Mouse (Mus musculus): ENCODE measurements around the gene Alg11. TPM values are rescaled to one million over a fixed set of nuclear protein-coding genes. Genes with fewer than 3 reads are reported as not detected.

The Alg11 gene
- polyA plus RNA-seq, 1 experiment from 2014 or later = 39.6 TPM

- Histone ChIP-seq H3K9me3 (ENCODE audit: control insufficient read depth, low read length) (no peaks in the 10 kb centered on the region), H3K36me3 (ENCODE audit: control insufficient read depth, insufficient read depth, low read length) (no peaks in the 10 kb centered on the region), H3K4me1 (ENCODE audit: control insufficient read depth, insufficient read depth, low read length) (no peaks in the 10 kb centered on the region), H3K4me3 (ENCODE audit: low read depth, low read length) (no peak overlapping the region), H3K9ac (replicated peaks; ENCODE audit: low read depth, low read length) (no peak overlapping the region), H3K4me2 (ENCODE audit: low read depth, low read length) (no peak overlapping the region), H3K27me3 (ENCODE audit: control insufficient read depth, insufficient read depth, low read length) (no peaks in the 10 kb centered on the region), H3K27ac (ENCODE audit: low read depth, low read length) (no peak overlapping the region)
- ATAC-seq (ENCODE audit: low read depth) = no peak
- WGBS = 79% methylated on average over 7 of the region's 7 CpGs
These were observed 23.5 kb upstream of the Alg11 start for GRCm38 (mm10) chr8:22037022-22037421.

GRCm38 (mm10) chr8:22039468-22040152 lies 20.9 kb upstream of the Alg11 start:
- Histone ChIP-seq H3K9me3 (ENCODE audit: control insufficient read depth, low read length) (no peaks in the 10 kb centered on the region), H3K4me2 (ENCODE audit: low read depth, low read length) (peak overlapping the region; percentile 5; the same call in 1 of the 2 replicates), H3K27me3 (ENCODE audit: control insufficient read depth, insufficient read depth, low read length) (no peaks in the 10 kb centered on the region), H3K4me1 (ENCODE audit: control insufficient read depth, insufficient read depth, low read length) (no peaks in the 10 kb centered on the region), H3K4me3 (ENCODE audit: low read depth, low read length) (no peak overlapping the region), H3K36me3 (ENCODE audit: control insufficient read depth, insufficient read depth, low read length) (no peaks in the 10 kb centered on the region), H3K27ac (ENCODE audit: low read depth, low read length) (no peak overlapping the region), H3K9ac (replicated peaks; ENCODE audit: low read depth, low read length) (no peak overlapping the region)
- 23% methylated on average over 15 of the region's 15 CpGs for WGBS
- ATAC-seq (ENCODE audit: low read depth) = peak; percentile 32; the same call in 1 of the 2 replicates

DNA sequence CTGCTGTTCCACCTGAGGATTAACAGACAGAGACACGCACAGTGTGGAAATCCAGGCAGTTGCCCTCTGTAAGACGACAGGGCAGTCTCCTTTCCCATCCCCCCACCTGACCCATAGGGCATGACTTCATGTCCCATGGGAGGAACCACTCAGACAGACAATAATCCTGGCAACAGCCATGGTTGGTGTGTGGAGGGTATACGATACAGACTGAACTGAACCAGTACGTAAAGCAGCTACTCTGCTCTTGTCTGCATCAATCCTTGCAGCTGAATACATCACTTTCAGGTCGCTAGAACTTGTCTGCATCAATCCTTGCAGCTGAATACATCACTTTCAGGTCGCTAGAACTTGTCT lies 20.4 kb upstream of the Alg11 start:
- no peak overlapping the region for H3K4me3 ChIP-seq (ENCODE audit: low read depth, low read length)
- no peak overlapping the region for H3K27ac ChIP-seq (ENCODE audit: low read depth, low read length)
- no peaks in the 10 kb centered on the region for H3K27me3 ChIP-seq (ENCODE audit: control insufficient read depth, insufficient read depth, low read length)
- ATAC-seq (ENCODE audit: low read depth) = peak; percentile 25; the same call in 1 of the 2 replicates
- H3K9me3 ChIP-seq (ENCODE audit: control insufficient read depth, low read length) = no peaks in the 10 kb centered on the region
- no peak overlapping the region for H3K9ac ChIP-seq (replicated peaks; ENCODE audit: low read depth, low read length)
- H3K4me2 ChIP-seq (ENCODE audit: low read depth, low read length) = no peak overlapping the region
- H3K36me3 ChIP-seq (ENCODE audit: control insufficient read depth, insufficient read depth, low read length) = no peaks in the 10 kb centered on the region
- 37% methylated on average over 6 of the region's 6 CpGs for WGBS
- H3K4me1 ChIP-seq (ENCODE audit: control insufficient read depth, insufficient read depth, low read length) = no peaks in the 10 kb centered on the region

GRCm38 (mm10) chr8:22042515-22042914 lies 18.0 kb upstream of the Alg11 start:
- ATAC-seq (ENCODE audit: low read depth) = no peak

DNA sequence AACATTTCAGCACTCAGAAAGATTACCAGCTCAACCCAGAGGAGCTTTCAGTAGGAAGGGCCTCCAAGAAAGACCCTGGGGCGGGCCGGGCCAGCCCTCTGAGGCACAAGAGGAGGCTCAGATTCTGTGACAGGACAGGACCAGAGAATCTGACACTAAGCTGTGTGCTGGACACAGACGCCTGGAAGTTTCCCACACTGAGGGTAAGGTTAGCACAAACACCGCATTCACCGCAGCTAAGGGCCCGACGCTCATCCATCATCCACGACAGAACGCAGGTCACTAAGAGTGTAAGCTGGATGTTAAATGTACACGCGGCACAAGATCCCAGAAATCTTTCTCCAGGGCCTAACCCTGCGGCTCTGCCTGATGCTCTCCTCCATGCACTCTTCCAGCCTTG lies 16.8 kb upstream of the Alg11 start:
- Histone ChIP-seq H3K4me3 (ENCODE audit: low read depth, low read length) (no peak overlapping the region), H3K27me3 (ENCODE audit: control insufficient read depth, insufficient read depth, low read length) (no peaks in the 10 kb centered on the region), H3K9ac (replicated peaks; ENCODE audit: low read depth, low read length) (no peak overlapping the region), H3K4me2 (ENCODE audit: low read depth, low read length) (no peak overlapping the region), H3K36me3 (ENCODE audit: control insufficient read depth, insufficient read depth, low read length) (no peaks in the 10 kb centered on the region), H3K9me3 (ENCODE audit: control insufficient read depth, low read length) (no peaks in the 10 kb centered on the region), H3K27ac (ENCODE audit: low read depth, low read length) (no peak overlapping the region), H3K4me1 (ENCODE audit: control insufficient read depth, insufficient read depth, low read length) (no peaks in the 10 kb centered on the region)
- no peak for ATAC-seq (ENCODE audit: low read depth)
- WGBS = 42% methylated on average over 12 of the region's 12 CpGs

More at GRCm38 (mm10) chr8:22042515-22042914, 18.0 kb upstream of the Alg11 start:
- H3K4me1 ChIP-seq (ENCODE audit: control insufficient read depth, insufficient read depth, low read length) = no peaks in the 10 kb centered on the region
- H3K36me3 ChIP-seq (ENCODE audit: control insufficient read depth, insufficient read depth, low read length) = no peaks in the 10 kb centered on the region
- no peaks in the 10 kb centered on the region for H3K27me3 ChIP-seq (ENCODE audit: control insufficient read depth, insufficient read depth, low read length)
- 93% methylated on average over 3 of the region's 3 CpGs for whole genome bisulfite sequencing
- H3K27ac ChIP-seq (ENCODE audit: low read depth, low read length) = no peak overlapping the region
- H3K9me3 ChIP-seq (ENCODE audit: control insufficient read depth, low read length) = no peaks in the 10 kb centered on the region
- no peak overlapping the region for H3K9ac ChIP-seq (replicated peaks; ENCODE audit: low read depth, low read length)
- H3K4me2 ChIP-seq (ENCODE audit: low read depth, low read length) = no peak overlapping the region
- no peak overlapping the region for H3K4me3 ChIP-seq (ENCODE audit: low read depth, low read length)

DNA sequence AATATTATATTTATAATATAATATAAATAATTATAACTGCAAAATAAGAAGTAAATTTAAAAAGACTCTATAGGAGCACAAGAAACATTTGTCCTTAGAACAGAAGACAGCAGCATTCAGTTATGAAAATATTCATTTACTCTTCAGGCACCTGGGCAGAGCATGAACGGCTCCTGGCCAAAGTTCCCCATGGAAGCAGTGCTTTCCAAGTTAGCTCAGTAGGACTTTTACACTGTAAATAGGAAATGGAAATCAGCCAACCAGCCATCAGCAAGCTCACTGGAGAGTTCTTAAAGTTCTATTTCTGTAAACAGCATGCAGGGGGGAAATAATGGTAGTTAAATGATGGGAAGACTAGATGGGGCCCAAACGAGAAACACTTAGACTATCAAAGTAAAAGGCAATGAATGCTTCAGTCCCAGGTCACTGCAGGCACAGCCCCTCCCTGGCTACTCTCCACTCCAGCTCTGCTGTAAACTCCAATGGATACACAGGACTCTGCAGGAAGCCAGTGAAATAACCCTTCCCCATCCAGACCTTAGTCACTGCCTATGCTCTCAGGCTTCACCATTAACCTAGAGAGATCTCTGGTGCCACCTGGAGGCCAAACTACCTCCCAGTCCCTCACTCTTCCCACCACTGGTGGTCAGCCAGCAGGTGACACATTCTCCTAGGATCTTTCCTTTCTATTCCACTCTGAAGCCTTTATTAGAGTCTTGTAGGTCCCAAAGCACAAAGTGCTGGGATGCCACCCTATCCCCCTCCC lies 12.6 kb upstream of the Alg11 start:
- 44% methylated on average over 2 of the region's 2 CpGs for WGBS
- Histone ChIP-seq H3K27ac (ENCODE audit: low read depth, low read length) (no peak overlapping the region), H3K9ac (replicated peaks; ENCODE audit: low read depth, low read length) (no peak overlapping the region), H3K36me3 (ENCODE audit: control insufficient read depth, insufficient read depth, low read length) (no peaks in the 10 kb centered on the region), H3K4me1 (ENCODE audit: control insufficient read depth, insufficient read depth, low read length) (no peaks in the 10 kb centered on the region), H3K27me3 (ENCODE audit: control insufficient read depth, insufficient read depth, low read length) (no peaks in the 10 kb centered on the region), H3K9me3 (ENCODE audit: control insufficient read depth, low read length) (no peaks in the 10 kb centered on the region), H3K4me2 (ENCODE audit: low read depth, low read length) (no peak overlapping the region), H3K4me3 (ENCODE audit: low read depth, low read length) (no peak overlapping the region)
- ATAC-seq (ENCODE audit: low read depth) = peak; percentile 72; the same call in 1 of the 2 replicates

- no peak overlapping the region for H3K9ac ChIP-seq (replicated peaks; ENCODE audit: low read depth, low read length)
- H3K27me3 ChIP-seq (ENCODE audit: control insufficient read depth, insufficient read depth, low read length) = 0 out of 2 replicates have a peak, but pooled peaks cover 2% of the 10 kb centered on the region
- no peak for ATAC-seq (ENCODE audit: low read depth)
- peaks cover 5% of the 10 kb centered on the region; the same call in 1 of the 2 replicates for H3K4me1 ChIP-seq (ENCODE audit: control insufficient read depth, insufficient read depth, low read length)
- no peak overlapping the region for H3K4me3 ChIP-seq (ENCODE audit: low read depth, low read length)
- WGBS = 88% methylated on average over 12 of the region's 12 CpGs
- H3K4me2 ChIP-seq (ENCODE audit: low read depth, low read length) = no peak overlapping the region
- H3K27ac ChIP-seq (ENCODE audit: low read depth, low read length) = no peak overlapping the region
- no peaks in the 10 kb centered on the region for H3K36me3 ChIP-seq (ENCODE audit: control insufficient read depth, insufficient read depth, low read length)
- H3K9me3 ChIP-seq (ENCODE audit: control insufficient read depth, low read length) = no peaks in the 10 kb centered on the region
These were observed 5.6 kb upstream of the Alg11 start for GRCm38 (mm10) chr8:22054674-22055491.

- no peak overlapping the region for H3K4me2 ChIP-seq (ENCODE audit: low read depth, low read length)
- no peak overlapping the region for H3K9ac ChIP-seq (replicated peaks; ENCODE audit: low read depth, low read length)
- H3K4me1 ChIP-seq (ENCODE audit: control insufficient read depth, insufficient read depth, low read length) = peaks cover 5% of the 10 kb centered on the region; the same call in 1 of the 2 replicates
- ATAC-seq (ENCODE audit: low read depth) = no peak
- H3K36me3 ChIP-seq (ENCODE audit: control insufficient read depth, insufficient read depth, low read length) = no peaks in the 10 kb centered on the region
- no peak overlapping the region for H3K27ac ChIP-seq (ENCODE audit: low read depth, low read length)
- 96% methylated on average over 2 of the region's 2 CpGs for WGBS
- H3K27me3 ChIP-seq (ENCODE audit: control insufficient read depth, insufficient read depth, low read length) = 0 out of 2 replicates have a peak, but pooled peaks cover 2% of the 10 kb centered on the region
- H3K9me3 ChIP-seq (ENCODE audit: control insufficient read depth, low read length) = no peaks in the 10 kb centered on the region
- H3K4me3 ChIP-seq (ENCODE audit: low read depth, low read length) = no peak overlapping the region
These were observed 5.0 kb upstream of the Alg11 start for GRCm38 (mm10) chr8:22055492-22055877.

Measured in neural tube, embryonic 14.5 days (tissue).